Mouse (Mus musculus): ENCODE results near the gene Il1f5. TPM values are rescaled to one million over a fixed set of nuclear protein-coding genes. Genes with fewer than 3 reads are reported as not detected.
A peak's percentile ranks its signal among the peaks of the same experiment; 100 is the strongest.

The Il1f5 gene
- not detected in 2 replicates for polyA plus RNA-seq (2012; rRNA removed)

- H3K36me3 ChIP-seq (ENCODE audit: control insufficient read depth, insufficient read depth, low read length) = no peaks in the 10 kb centered on the region
- TF ChIP-seq POLR2A (IDR thresholded peaks at IDR 0.05; ENCODE audit: control insufficient read depth, low read depth, low read length) = no peak
- TF ChIP-seq CTCF (IDR thresholded peaks at IDR 0.05; ENCODE audit: control insufficient read depth, insufficient read depth, insufficient replicate concordance, low read depth, low read length) = no peak
- H3K4me3 ChIP-seq (ENCODE audit: control insufficient read depth, low read depth, low read length) = no peak within 1 kb of the TSS
- no peaks in the 10 kb centered on the region for H3K27me3 ChIP-seq (ENCODE audit: control insufficient read depth, insufficient read depth, low read length)
- H3K27ac ChIP-seq (ENCODE audit: control insufficient read depth, insufficient read depth, low read depth, low read length) = no peak within 1 kb of the TSS
- H3K4me1 ChIP-seq (ENCODE audit: control insufficient read depth, insufficient read depth, low read length) = no peaks in the 10 kb centered on the region
Observed at GRCm38 (mm10) chr2:24276654-24277053, at the start of gene Il1f5. Gene Il1f5 (plus strand): TSS chr2:24276954.

- Histone ChIP-seq H3K27me3 (ENCODE audit: control insufficient read depth, insufficient read depth, low read length) (no peaks in the 10 kb centered on the region), H3K36me3 (ENCODE audit: control insufficient read depth, insufficient read depth, low read length) (no peaks in the 10 kb centered on the region), H3K27ac (ENCODE audit: control insufficient read depth, insufficient read depth, low read depth, low read length) (no peak overlapping the region), H3K4me1 (ENCODE audit: control insufficient read depth, insufficient read depth, low read length) (no peaks in the 10 kb centered on the region), H3K4me3 (ENCODE audit: control insufficient read depth, low read depth, low read length) (no peak overlapping the region)
- TF ChIP-seq CTCF (IDR thresholded peaks at IDR 0.05; ENCODE audit: control insufficient read depth, insufficient read depth, insufficient replicate concordance, low read depth, low read length) = no peak
- TF ChIP-seq POLR2A (IDR thresholded peaks at IDR 0.05; ENCODE audit: control insufficient read depth, low read depth, low read length) = no peak
Observed at GRCm38 (mm10) chr2:24227191-24227590, 49.6 kb upstream of the Il1f5 start.

GRCm38 (mm10) chr2:24267503-24267902, 9.3 kb upstream of the Il1f5 start:
- H3K4me3 ChIP-seq (ENCODE audit: control insufficient read depth, low read depth, low read length) = no peak overlapping the region
- H3K4me1 ChIP-seq (ENCODE audit: control insufficient read depth, insufficient read depth, low read length) = no peaks in the 10 kb centered on the region
- no peaks in the 10 kb centered on the region for H3K36me3 ChIP-seq (ENCODE audit: control insufficient read depth, insufficient read depth, low read length)
- TF ChIP-seq CTCF (IDR thresholded peaks at IDR 0.05; ENCODE audit: control insufficient read depth, insufficient read depth, insufficient replicate concordance, low read depth, low read length) (no peak), POLR2A (IDR thresholded peaks at IDR 0.05; ENCODE audit: control insufficient read depth, low read depth, low read length) (no peak)
- H3K27ac ChIP-seq (ENCODE audit: control insufficient read depth, insufficient read depth, low read depth, low read length) = no peak overlapping the region
- no peaks in the 10 kb centered on the region for H3K27me3 ChIP-seq (ENCODE audit: control insufficient read depth, insufficient read depth, low read length)

- TF ChIP-seq CTCF (IDR thresholded peaks at IDR 0.05; ENCODE audit: control insufficient read depth, insufficient read depth, insufficient replicate concordance, low read depth, low read length) (no peak), POLR2A (IDR thresholded peaks at IDR 0.05; ENCODE audit: control insufficient read depth, low read depth, low read length) (no peak)
- no peaks in the 10 kb centered on the region for H3K36me3 ChIP-seq (ENCODE audit: control insufficient read depth, insufficient read depth, low read length)
- no peaks in the 10 kb centered on the region for H3K4me1 ChIP-seq (ENCODE audit: control insufficient read depth, insufficient read depth, low read length)
- no peak overlapping the region for H3K27ac ChIP-seq (ENCODE audit: control insufficient read depth, insufficient read depth, low read depth, low read length)
- H3K4me3 ChIP-seq (ENCODE audit: control insufficient read depth, low read depth, low read length) = no peak overlapping the region
- no peaks in the 10 kb centered on the region for H3K27me3 ChIP-seq (ENCODE audit: control insufficient read depth, insufficient read depth, low read length)
Observed at GRCm38 (mm10) chr2:24273619-24274018, 3.1 kb upstream of the Il1f5 start.

- Histone ChIP-seq H3K4me1 (ENCODE audit: control insufficient read depth, insufficient read depth, low read length) (no peaks in the 10 kb centered on the region), H3K27ac (ENCODE audit: control insufficient read depth, insufficient read depth, low read depth, low read length) (no peak overlapping the region), H3K27me3 (ENCODE audit: control insufficient read depth, insufficient read depth, low read length) (no peaks in the 10 kb centered on the region), H3K36me3 (ENCODE audit: control insufficient read depth, insufficient read depth, low read length) (no peaks in the 10 kb centered on the region), H3K4me3 (ENCODE audit: control insufficient read depth, low read depth, low read length) (no peak overlapping the region)
- no peak for TF ChIP-seq CTCF (IDR thresholded peaks at IDR 0.05; ENCODE audit: control insufficient read depth, insufficient read depth, insufficient replicate concordance, low read depth, low read length)
- TF ChIP-seq POLR2A (IDR thresholded peaks at IDR 0.05; ENCODE audit: control insufficient read depth, low read depth, low read length) = no peak
Observed at GRCm38 (mm10) chr2:24275146-24275545, 1.6 kb upstream of the Il1f5 start.

- no peaks in the 10 kb centered on the region for H3K4me1 ChIP-seq (ENCODE audit: control insufficient read depth, insufficient read depth, low read length)
- TF ChIP-seq CTCF (IDR thresholded peaks at IDR 0.05; ENCODE audit: control insufficient read depth, insufficient read depth, insufficient replicate concordance, low read depth, low read length) = no peak
- no peak for TF ChIP-seq POLR2A (IDR thresholded peaks at IDR 0.05; ENCODE audit: control insufficient read depth, low read depth, low read length)
Observed at GRCm38 (mm10) chr2:24290896-24291295, 14.1 kb downstream of the Il1f5 start, which contains the start of gene Il1f10. Gene Il1f10 (plus strand): TSS chr2:24291196.

GRCm38 (mm10) chr2:24294616-24295015, 17.9 kb downstream of the Il1f5 start:
- Histone ChIP-seq H3K27ac (ENCODE audit: control insufficient read depth, insufficient read depth, low read depth, low read length) (no peak overlapping the region), H3K27me3 (ENCODE audit: control insufficient read depth, insufficient read depth, low read length) (no peaks in the 10 kb centered on the region), H3K36me3 (ENCODE audit: control insufficient read depth, insufficient read depth, low read length) (no peaks in the 10 kb centered on the region), H3K4me1 (ENCODE audit: control insufficient read depth, insufficient read depth, low read length) (no peaks in the 10 kb centered on the region), H3K4me3 (ENCODE audit: control insufficient read depth, low read depth, low read length) (no peak overlapping the region)
- TF ChIP-seq POLR2A (IDR thresholded peaks at IDR 0.05; ENCODE audit: control insufficient read depth, low read depth, low read length) (no peak), CTCF (IDR thresholded peaks at IDR 0.05; ENCODE audit: control insufficient read depth, insufficient read depth, insufficient replicate concordance, low read depth, low read length) (no peak)

More at GRCm38 (mm10) chr2:24290896-24291295, 14.1 kb downstream of the Il1f5 start, which contains the start of gene Il1f10:
- Histone ChIP-seq H3K27me3 (ENCODE audit: control insufficient read depth, insufficient read depth, low read length) (no peaks in the 10 kb centered on the region), H3K4me3 (ENCODE audit: control insufficient read depth, low read depth, low read length) (no peak within 1 kb of the TSS), H3K27ac (ENCODE audit: control insufficient read depth, insufficient read depth, low read depth, low read length) (no peak within 1 kb of the TSS), H3K36me3 (ENCODE audit: control insufficient read depth, insufficient read depth, low read length) (no peaks in the 10 kb centered on the region)

- no peak overlapping the region for H3K27ac ChIP-seq (ENCODE audit: control insufficient read depth, insufficient read depth, low read depth, low read length)
- H3K27me3 ChIP-seq (ENCODE audit: control insufficient read depth, insufficient read depth, low read length) = no peaks in the 10 kb centered on the region
- H3K36me3 ChIP-seq (ENCODE audit: control insufficient read depth, insufficient read depth, low read length) = no peaks in the 10 kb centered on the region
- no peak for TF ChIP-seq POLR2A (IDR thresholded peaks at IDR 0.05; ENCODE audit: control insufficient read depth, low read depth, low read length)
- TF ChIP-seq CTCF (IDR thresholded peaks at IDR 0.05; ENCODE audit: control insufficient read depth, insufficient read depth, insufficient replicate concordance, low read depth, low read length) = peak; percentile 34; the same call in 1 of the 2 replicates
- no peak overlapping the region for H3K4me3 ChIP-seq (ENCODE audit: control insufficient read depth, low read depth, low read length)
- H3K4me1 ChIP-seq (ENCODE audit: control insufficient read depth, insufficient read depth, low read length) = no peaks in the 10 kb centered on the region
Observed at GRCm38 (mm10) chr2:24296837-24297236, 20.1 kb downstream of the Il1f5 start.
